Mouse (Mus musculus) left cerebral cortex, postnatal 4 days (tissue): ENCODE measurements around the gene F830045P16Rik. TPM values are rescaled to one million over a fixed set of nuclear protein-coding genes. Genes with fewer than 3 reads are reported as not detected.

ENCODE experiments used
- DNase-seq: peaks from one replicate; pipeline ENCODE4 v3.0.0-alpha.2; 2022
- intact Hi-C: fragments of 180-260 bp; cut with DNase I; formaldehyde crosslinking; loops from one replicate; pipeline ENCODE4 v1.15.1; 2025
- total RNA-seq, 2 experiments: library from RNA; stranded (reverse); gene quantifications; 2 replicates each; pipeline ENCODE4 v1.2.3; 2021

Gene F830045P16Rik
- total RNA-seq, 2 experiments from 2014 or later = 0.18 TPM; not detected in 1

DNA sequence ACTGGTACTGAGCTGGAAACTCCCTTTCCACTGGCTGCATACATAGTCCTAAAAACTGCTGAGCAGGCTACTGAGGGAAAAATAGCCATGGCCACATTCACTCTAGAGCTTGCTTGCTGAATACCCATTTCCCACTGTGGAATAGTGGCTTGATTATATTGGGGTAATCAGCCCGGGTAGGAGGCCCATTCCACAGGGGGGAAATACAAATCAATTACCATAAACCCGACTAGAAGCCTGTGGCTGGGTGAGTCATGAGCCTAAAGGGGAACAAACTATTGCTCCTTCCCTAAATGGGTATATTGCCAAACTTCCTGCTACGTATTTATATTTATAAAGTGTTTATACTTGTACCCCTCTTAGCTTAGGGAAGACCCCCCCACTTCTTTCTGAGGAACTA lies 10.4 kb upstream of the F830045P16Rik start:
- intact Hi-C loops = no loop called here
- DNase-seq = no peak

DNA sequence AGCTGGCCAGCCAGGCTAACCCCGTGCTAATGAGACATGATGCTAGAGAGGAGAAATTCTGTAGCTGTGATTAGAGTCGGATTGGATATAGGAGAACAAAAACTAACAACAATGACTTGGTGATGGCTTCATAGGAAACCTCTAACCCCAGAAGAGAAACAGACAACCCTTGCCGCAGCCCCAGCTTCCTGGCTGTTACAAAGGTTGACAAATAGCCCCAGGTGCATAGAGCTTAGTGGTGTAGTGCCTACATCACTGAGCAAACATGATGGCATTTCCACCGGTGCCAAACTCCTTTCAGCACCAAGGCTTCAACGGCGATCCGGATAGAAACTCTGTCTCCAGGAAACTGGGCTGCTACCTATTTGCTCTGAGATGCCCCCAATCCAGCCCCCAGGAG lies 9.2 kb upstream of the F830045P16Rik start:
- intact Hi-C loops = no loop called here
- DNase-seq = no peak

DNA sequence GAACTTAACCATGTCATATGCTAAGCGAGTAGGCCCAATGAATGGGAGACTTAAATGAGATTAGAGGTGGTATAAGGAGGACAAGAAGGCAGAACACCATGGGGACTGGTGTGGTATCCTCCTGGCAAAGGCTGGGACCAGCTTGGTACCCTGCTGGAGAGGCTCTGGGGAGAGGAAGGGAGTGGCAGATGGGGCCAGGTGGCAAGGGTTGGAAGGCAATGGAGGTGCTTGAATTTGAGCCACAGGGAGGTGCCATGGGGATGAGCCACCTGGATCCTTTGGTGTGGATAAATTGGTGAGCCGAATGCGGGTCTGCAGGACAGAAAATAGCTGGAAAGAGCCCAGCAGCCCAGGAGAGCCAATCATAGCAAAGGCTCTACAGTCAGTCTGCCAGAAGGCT lies 8.5 kb upstream of the F830045P16Rik start:
- intact Hi-C loops = no loop called here
- peak; percentile 82 for DNase-seq

DNA sequence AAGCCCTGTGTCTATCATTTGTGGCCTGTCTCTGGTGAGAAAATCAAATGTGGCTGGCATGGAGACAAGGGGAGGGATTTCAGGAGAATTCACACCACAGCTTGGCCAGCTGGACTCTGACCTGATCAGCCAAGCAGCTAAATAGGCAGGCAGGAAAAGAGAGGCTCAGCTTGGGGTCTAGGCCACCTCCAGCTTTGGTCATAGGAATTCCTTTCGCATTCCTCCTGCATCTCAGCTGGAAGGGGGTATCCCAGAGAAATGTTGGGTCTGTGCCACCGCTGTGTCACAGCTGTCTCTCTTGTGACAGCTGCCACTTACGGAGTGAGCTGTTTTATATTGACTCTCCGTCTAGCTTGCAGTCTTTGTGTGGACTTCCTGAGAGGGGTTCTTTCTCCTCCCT lies 8.0 kb upstream of the F830045P16Rik start:
- peak; percentile 81 for DNase-seq
- intact Hi-C loops = no loop called here

DNA sequence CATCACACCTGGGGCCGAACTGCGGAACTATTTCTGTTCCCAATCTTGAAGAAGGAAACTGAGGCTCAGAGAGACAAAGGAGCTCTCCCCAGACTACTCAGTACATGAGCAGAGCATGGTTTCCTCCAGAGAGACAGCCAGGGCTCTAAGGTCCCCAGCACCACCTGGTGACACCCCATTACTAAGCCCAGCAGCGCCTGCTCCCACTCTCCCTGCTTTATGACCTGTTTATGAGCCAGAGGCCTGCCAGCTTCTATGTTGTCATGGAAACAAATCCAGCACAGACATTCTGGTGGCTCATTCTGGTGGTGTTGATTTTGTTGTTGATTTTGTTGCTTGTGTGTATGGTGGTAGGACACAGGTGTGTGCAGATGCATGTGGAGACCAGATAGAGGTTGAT lies 3.6 kb upstream of the F830045P16Rik start:
- no peak for DNase-seq
- intact Hi-C loops = no loop called here

DNA sequence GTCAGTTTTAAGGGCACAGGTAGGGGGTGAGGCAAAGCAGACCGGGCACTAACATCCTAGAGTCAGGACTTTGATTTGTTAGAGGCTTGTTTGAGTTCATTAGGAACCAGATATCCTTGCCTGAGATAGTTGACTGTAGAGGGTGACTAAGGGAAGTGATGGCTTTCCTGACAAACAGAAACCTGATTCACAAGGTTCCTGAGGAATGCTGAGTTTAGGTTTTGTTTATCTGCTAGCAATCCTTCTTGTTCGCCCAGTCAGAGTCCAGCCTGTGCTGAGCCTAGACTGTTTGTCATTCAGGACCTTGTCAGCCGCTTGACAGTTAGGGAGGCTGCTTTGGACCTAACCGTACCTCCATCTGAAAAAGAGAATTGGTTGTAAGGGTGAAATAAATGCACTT lies 2.8 kb upstream of the F830045P16Rik start:
- no peak for DNase-seq
- intact Hi-C loops = no loop called here

DNA sequence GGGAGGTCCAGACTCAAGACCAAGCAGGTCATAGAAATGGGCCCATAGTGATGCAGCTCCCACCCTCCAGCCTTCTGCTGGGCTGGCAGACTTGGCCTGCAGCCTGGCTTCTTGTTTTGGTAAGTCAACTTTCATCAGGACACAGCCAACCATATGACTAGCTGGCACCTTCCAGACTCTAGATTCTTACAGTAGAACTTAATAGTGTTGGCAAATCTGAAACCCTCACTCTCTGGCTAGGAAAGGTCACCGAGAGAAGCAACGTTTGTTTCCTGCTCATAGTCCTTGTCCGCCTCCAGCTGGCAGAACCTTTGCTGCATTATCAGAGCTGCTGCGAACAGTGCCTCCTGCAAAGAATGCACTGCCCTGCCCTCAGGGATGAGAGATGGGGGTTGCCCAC lies 1.5 kb upstream of the F830045P16Rik start:
- peak; percentile 59 for DNase-seq
- intact Hi-C loops = no loop called here

DNA sequence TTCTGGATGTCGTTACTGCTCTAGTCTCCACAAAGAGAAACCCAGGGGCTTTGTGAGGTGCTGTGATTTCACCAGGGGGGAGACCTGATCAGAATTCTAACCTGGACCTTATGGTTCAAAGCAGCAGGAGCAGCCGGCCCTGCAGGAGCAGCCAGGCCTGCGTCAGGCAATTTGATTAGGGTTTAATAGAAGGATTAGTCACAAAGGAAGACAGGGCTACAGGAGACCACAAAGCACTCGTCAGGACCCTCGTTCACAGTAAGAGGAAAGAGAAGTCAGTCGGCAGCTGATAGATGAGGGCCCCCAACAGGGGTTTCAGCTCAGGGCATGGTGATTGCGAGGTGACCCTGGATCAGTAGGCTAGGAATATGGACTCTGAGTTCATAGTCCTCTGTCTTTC lies 958 bp upstream of the F830045P16Rik start:
- intact Hi-C loops = no loop called here
- no peak for DNase-seq

DNA sequence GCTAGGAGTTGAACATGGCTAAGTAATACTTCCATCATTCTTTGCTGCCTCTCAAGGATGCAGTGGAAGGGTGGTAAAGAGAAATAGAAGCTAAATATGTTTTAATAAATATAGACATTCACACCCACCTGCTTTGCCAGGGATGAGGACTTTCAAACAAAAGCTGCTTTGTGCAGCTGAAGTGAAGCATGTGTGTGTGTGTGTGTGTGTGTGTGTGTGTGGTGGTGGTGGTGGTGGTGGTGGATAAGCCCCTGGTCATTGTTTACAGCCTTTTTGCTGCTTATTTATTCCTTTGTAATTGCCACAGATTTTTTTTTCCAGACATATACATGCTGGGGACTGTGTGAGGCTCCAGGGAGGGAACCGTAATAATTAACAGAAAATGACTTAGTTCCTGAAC lies 524 bp upstream of the F830045P16Rik start:
- intact Hi-C loops = no loop called here

DNA sequence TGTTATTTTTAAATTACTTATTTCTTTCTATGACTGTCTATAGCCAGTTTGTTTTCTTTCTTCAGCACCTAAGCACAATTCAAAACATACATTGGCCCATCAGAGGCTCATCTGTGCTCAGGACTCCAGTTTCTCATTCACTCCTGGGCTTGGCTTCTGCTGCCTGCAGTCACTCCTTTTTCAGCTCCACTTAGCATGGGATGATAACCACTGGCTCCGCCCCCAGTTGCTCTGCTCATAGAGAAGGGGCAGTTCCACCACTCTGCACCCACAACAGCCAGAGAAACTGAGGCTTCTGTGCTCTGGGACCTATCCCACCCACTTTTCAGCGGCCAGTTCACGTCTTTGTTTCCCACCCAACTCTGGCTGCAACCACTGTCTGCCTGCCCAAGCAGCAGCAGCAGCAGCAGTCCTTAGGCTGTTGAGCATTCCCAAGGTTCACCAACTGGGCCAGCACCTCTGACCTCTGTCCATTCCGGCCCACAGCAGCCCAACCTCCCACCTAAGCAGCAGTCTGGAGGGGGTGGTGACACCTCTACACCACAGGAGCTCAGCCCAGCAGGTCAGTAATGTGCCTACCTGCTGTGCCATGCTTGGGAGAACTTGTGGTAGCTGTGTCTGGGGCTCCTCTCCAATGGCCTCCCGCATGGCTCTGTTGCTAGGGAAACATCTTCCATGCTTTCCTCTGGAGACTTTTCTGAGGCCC lies 1.4 kb downstream of the F830045P16Rik start:
- DNase-seq = no peak
- intact Hi-C loops = no loop called here

More for the DNA sequence above, 524 bp upstream of the F830045P16Rik start:
- no peak for DNase-seq

DNA sequence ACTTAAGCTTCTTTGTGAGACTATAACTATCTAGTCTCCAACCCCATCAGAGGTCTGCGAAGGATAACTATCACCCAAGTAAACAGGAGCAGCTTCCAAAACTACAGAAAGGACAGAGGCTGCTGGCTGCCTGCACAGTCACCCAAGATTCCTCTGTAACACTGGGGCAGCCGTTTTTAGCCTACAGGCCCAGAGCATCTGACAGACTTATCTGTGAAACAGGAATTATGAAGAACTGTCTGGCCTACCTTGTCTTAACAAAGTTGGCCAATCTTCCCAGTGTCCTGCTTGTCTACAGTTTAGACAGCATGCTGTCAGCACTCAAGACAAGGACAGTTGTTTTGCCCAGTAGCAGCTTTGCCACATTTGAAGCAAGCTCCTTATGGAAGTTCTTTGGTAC lies 4.5 kb downstream of the F830045P16Rik start:
- intact Hi-C loops = no loop called here
- no peak for DNase-seq

DNA sequence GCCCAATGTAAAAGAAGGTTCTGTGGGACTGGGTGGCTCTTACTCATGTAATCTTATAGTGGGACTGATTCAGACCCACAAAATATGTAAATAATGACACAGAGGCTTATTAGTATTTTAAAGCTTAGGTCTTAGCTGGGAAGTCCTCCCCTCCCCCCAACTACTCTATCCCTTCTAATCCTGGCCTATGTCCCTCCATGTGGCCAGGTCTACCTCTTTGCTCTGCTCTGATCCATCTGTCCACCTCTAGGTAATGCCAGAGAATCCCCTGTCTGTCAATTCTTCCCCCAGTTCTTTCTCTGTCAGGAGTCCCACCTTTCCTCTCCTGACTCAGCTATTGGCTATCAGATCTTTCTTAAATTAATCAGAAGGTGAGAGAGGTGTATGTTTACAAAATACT lies 5.3 kb downstream of the F830045P16Rik start:
- DNase-seq = no peak
- intact Hi-C loops = no loop called here

DNA sequence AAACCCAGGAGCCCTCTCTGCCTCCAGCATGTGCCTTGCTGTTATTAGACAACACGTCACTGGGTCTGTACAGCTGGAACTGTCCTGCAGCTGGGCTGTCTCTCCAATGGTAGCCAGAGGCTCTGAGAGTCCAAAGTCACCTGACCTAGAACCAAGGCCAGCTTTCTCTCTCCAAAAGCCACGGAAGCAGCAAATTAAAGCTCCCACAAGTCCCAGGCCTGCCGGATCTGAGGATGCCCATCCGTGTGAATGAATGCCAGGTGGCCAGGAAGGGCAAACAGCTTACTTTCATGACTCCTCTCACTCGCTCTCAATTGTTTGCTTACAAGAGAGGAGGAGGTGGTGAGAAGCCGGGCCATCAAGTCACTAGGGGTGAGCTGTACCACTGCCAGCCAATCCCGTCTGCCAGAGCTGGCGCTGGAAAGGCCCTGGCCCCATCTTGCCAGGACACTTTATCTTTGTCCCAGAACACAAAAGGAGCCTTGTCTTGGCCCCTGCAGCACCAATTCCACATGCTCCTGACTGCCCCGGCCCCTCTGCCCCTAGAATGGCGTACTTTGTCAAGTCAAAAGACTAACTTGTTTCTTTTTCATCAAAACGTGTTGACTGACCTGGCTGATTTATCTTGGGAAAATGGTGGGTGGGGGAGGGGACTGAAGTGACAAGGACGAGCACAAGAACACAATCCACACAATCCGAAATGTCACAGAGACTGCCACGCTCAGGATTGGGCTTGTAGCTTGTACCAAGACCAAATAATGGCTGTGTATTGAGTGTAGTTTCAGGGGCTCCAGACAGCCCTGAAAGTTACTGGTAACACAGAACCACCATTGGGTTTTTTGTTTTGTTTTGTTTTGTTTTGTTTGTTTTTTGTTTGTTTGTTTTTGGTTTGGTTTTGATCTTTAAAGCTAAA lies 6.8 kb downstream of the F830045P16Rik start:
- intact Hi-C loops = no loop called here
- peak; percentile 89 for DNase-seq

DNA sequence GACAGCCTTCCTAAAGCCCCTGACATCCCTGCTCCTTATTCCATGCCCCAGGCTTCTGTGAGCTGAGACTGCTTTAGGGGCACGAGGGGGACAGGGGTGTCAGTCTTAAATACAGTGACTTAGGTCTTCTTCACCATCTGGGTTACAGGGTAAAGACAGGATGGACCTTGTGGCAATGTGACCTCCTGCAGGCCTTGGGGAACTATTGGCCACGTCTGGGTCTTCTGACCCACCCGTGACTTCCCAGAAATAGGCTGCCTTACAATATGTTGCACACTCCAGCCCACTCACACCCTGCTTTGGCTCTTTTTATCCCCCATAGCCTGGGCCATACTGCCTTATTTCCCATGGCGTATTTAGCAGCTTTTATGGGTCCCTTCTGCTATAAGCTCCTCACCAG lies 8.5 kb downstream of the F830045P16Rik start:
- intact Hi-C loops = no loop called here
- no peak for DNase-seq

DNA sequence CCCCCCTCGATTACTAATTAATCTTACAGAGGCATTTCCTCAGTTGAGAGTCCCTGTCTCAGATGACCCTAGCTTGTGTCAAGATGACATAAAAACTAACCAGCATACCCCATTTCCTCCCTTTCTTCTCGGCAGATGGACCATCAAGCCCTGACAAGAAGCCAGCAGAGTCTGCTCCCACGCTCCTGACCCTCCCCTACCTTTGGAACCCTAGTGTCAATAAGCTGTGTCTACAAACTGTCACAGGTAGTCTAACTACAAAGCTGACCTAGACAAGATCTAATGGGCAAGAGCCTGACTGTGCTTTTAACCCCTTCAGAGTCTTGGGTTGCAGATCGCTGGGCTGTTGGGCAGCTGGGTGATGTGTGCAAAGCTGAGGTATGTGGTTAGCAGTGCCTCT lies 10.1 kb downstream of the F830045P16Rik start:
- no peak for DNase-seq
- intact Hi-C loops = no loop called here

DNA sequence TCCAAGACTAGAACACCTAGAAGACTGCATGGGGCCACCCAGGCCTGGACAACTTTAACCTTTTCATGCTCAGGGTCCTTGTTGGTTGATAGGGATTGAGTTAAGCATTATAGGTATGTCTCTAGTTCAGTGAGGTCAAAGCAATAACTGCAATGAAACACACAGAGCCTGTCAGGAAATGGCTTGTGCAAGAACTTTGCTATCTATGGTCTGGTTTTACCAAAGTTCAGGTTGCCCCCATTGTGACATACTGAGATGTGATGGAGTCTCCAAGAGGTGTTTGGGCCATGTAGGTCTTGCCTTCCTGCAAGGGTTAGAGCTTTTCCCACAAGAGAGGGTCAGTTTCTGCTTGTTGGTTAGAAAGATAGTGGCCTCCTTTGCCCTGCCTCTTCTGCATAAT lies 10.8 kb downstream of the F830045P16Rik start:
- intact Hi-C loops = no loop called here
- no peak for DNase-seq

DNA sequence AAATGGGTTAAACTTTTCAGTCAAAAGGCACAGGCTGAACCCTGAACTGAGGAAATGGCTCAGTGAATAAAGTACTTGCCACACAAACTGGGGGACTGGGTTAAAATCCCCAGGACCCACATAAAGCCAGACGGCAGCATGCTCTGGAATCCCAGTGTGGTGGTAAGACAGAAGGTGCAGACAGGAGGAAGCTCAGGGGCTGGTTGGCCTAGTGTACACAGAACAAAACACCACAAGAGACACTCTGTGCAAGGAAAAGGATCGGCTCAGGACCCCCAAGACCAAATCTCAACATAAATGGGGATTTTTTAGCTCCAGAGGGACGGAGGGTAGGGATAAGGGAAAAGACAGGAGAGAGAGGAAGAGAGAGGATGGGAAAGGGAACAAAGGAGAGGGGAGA lies 17.9 kb downstream of the F830045P16Rik start:
- intact Hi-C loops = no loop called here
- DNase-seq = no peak

DNA sequence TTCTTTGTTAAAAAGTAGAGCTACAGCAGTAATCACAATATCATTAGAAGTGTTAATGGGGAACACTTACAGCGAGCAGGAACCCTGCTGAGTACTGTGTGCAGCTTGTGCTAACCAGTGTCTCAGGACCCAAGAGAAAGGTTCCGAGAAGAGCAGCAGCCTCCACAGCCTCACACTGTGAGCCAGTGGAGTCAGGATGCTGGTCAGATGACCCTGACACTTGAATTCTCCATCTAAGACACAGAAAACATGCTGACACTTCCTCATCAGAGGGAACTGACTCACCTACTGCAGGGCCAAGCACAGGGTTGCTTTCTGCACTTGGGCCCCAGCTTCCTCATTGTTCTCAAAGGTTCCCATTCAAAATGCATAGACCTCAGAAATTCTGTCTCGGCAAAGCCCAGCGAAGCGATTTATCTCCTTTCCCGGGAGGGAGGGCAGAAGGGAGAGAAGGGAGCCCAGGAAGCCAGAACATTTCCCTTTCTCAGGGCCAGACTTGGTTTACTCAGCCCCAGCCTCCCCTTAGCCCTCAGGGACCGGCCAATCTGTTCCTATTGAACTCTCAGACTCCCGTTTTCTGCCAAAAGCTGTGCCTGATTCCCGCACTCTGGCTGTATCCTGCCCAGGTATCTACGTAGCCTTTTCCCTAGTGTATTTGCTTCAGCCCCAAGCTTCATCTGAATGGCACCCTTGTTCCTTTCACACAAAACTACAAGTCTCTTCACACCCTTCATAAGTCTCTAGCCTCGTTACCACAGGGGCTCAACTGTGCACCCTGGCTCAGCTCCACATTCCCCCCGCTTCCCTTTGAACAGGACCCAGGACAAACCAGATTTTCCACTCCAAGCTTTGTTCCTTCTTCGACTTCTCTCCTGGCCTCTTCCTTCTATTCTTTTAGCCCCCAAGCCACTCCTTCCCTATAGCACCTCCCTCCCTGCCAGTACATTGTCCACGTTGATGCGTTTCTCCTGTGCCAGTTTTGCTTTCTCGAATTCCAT lies 21.2 kb downstream of the F830045P16Rik start:
- peak; percentile 27 for DNase-seq
- intact Hi-C loops = no loop called here

DNA sequence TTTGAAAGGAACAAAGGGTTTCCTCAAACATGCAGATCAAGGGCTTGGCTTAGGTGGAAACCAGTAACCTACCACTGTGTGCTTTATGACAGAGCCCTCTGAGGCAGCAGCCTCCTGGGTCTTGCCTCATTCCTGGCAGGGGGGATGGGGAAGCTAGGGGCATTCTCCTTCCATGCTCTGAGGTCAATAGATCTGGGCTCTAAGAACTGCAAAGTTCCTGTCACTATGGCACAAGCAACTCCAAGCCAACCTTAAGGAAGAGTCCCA lies 22.1 kb downstream of the F830045P16Rik start:
- intact Hi-C loops = no loop called here
- DNase-seq = no peak

DNA sequence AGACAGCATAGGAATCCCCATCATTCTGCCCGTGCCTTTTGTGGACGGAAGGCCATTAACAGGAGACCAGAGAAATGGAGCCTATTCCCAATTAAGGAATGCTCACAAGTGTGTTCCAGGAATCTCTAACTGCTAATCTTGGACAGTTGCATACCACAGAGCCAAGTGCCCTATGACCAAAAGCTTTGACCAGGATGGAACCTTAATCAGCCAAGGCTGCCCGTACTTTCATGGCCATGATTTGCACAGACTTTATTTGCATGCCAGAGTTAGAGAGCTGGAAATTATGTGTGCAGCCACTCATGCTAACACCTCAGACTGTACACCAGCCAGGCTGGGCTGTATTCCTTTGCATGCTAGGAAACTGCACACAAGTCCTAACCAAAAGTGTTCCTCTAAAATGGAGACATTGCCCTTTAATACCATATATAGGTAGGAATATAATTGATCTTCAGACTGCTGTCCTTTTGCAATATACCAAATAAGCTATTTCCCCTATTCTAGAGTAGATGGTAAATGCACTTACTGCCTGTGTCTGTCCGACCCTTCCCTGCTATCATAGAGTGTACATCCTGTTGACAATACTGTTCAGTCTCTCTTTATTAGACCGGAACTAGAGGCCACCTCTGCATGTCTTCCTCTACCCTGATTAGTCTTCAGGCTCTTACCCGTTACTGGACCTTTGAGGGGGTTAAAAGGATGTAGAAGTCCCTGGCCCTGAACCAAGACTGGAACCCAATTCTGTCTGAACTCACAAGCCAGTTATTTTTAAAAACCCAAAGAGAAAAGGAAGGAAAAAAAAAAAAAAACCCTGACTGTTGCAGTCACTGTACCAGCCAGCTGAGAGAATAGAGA lies 22.6 kb downstream of the F830045P16Rik start:
- DNase-seq = no peak

More for the DNA sequence above, 22.6 kb downstream of the F830045P16Rik start:
- intact Hi-C loops = no loop called here
